Mouse (Mus musculus): ENCODE results near the gene Rnf168. TPM values are rescaled to one million over a fixed set of nuclear protein-coding genes. Genes with fewer than 3 reads are reported as not detected.

Gene Rnf168
- polyA plus RNA-seq (2012; rRNA removed; ENCODE audit: low replicate concordance), result 6.8 and 15.6 TPM in 2 replicates

DNA sequence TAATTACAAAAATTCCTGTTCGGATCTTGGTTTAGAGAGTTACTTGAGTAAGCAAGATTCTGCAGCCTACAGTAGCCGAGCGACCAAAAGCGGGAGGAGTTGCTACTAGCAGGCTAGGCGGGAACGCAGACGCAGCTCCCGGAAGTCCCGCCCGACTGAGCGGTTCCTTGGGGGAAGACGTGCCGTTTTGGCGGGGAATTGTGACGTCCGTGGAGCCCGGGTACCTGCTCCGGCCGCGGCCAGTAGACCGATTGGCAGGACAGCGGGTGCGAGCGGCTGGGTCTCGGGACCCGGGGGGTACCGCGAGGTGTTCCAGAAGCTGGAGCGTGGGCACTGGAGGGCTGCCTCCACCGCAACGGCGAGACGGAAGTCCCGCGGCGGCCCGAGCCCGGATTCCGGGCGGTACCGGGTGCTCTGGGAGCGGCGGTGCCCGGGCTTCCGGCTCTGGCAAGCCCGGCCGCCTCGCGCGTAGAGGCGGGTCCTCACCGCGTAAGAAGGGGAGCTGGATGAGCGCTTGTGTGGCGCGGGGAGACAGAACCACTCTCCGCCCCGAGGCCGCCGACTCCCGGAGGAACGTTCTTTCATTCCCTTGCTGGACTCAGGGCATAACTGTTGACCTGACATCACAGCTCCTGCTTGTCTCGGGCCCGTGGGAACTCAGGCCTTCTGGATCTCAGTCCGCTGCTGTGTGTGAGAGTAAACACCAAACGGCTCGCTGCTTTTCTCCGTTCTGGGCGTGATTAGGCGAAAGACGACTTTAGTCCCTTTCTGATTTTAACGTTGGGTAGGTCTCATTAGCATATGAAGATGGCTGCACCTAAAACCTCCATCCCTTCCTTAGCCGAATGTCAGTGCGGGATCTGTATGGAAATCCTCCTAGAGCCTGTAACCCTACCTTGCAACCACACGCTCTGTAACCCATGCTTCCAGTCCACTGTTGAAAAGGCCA is at the start of gene Rnf168:
Gene Rnf168 (plus strand): TSS at position 152 of the 949 bp plus-strand sequence.

GRCm38 (mm10) chr16:32246952-32247370 is 30.3 kb upstream of the Rnf168 start, which contains the start of the genes Fbxo45 and Wdr53:
Fbxo45 (minus strand) TSS chr16:32247158.
Wdr53 (plus strand) TSS chr16:32247227.

GRCm38 (mm10) chr16:32271291-32271690 is 6.0 kb upstream of the Rnf168 start, which contains the start of gene Smco1:
Smco1 (plus strand) TSS chr16:32271468.

GRCm38 (mm10) chr16:32332040-32332555 is 54.8 kb downstream of the Rnf168 start, which contains the start of gene Ubxn7:
Ubxn7 (plus strand) TSS chr16:32332257.

Other genes with a start within 250 kb of the Rnf168 start
- 20.3 and 28.5 TPM in 2 replicates for gene Pak2, start 198.1 kb upstream of the Rnf168 start, polyA plus RNA-seq (2012; rRNA removed; ENCODE audit: low replicate concordance)
- gene Pigx, start 177.7 kb upstream of the Rnf168 start, polyA plus RNA-seq (2012; rRNA removed; ENCODE audit: low replicate concordance), result 21.4 and 41.7 TPM in 2 replicates
- gene Cep19, start 177.7 kb upstream of the Rnf168 start, polyA plus RNA-seq (2012; rRNA removed; ENCODE audit: low replicate concordance), result 4.4 and 8.4 TPM in 2 replicates
- 44.5 and 44.7 TPM in 2 replicates for gene Nrros, start 111.9 kb upstream of the Rnf168 start, polyA plus RNA-seq (2012; rRNA removed; ENCODE audit: low replicate concordance)
- gene Bex6, start 97.6 kb upstream of the Rnf168 start, polyA plus RNA-seq (2012; rRNA removed; ENCODE audit: low replicate concordance), result 0.18 TPM in 1 of 2 replicates, not detected in the other
- 6.7 and 7.8 TPM in 2 replicates for gene Fbxo45, start 30.3 kb upstream of the Rnf168 start, polyA plus RNA-seq (2012; rRNA removed; ENCODE audit: low replicate concordance)
- 8.5 and 9.7 TPM in 2 replicates for gene Wdr53, start 30.2 kb upstream of the Rnf168 start, polyA plus RNA-seq (2012; rRNA removed; ENCODE audit: low replicate concordance)
- gene Smco1, start 6.0 kb upstream of the Rnf168 start, polyA plus RNA-seq (2012; rRNA removed; ENCODE audit: low replicate concordance), result 0.07 and 0.10 TPM in 2 replicates
- gene Ubxn7, start 54.8 kb downstream of the Rnf168 start, polyA plus RNA-seq (2012; rRNA removed; ENCODE audit: low replicate concordance), result 8.7 and 19.2 TPM in 2 replicates
- gene Tm4sf19, start 123.0 kb downstream of the Rnf168 start, polyA plus RNA-seq (2012; rRNA removed; ENCODE audit: low replicate concordance), result 0.18 and 0.63 TPM in 2 replicates
- gene Tctex1d2, start 142.2 kb downstream of the Rnf168 start, polyA plus RNA-seq (2012; rRNA removed; ENCODE audit: low replicate concordance), result 4.9 and 9.3 TPM in 2 replicates
- 31.9 and 32.2 TPM in 2 replicates for gene Pcyt1a, start 153.5 kb downstream of the Rnf168 start, polyA plus RNA-seq (2012; rRNA removed; ENCODE audit: low replicate concordance)
- gene Slc51a, start 210.4 kb downstream of the Rnf168 start, polyA plus RNA-seq (2012; rRNA removed; ENCODE audit: low replicate concordance), result 0.06 and 0.13 TPM in 2 replicates
- not detected in 2 replicates for gene Zdhhc19, start 218.8 kb downstream of the Rnf168 start, polyA plus RNA-seq (2012; rRNA removed; ENCODE audit: low replicate concordance)